Mouse (Mus musculus) adrenal gland, adult 8-10 months (tissue): ENCODE results near the gene Pex11b. TPM values are rescaled to one million over a fixed set of nuclear protein-coding genes. Genes with fewer than 3 reads are reported as not detected.
"Not testable (repeated sequence)": the region's sequence is repeated elsewhere in the genome, so short reads cannot be mapped to it uniquely, and the experiment has no call there.

Source experiments
- DNase-seq: peaks from one replicate; pipeline ENCODE4 v3.0.0; 2022
- total RNA-seq, 4 experiments: library from RNA; stranded (reverse); gene quantifications; 2 replicates each; pipeline ENCODE4 v1.2.4; 2022

Pex11b gene
- total RNA-seq: 10 to 100 TPM; 51.1 to 60.0 (median 56.2) TPM

GRCm38 (mm10) chr3:96634928-96635879 is at the start of gene Pex11b, which contains the start of gene Gm42957:
TSS of gene Pex11b (plus strand) at chr3:96635376.
TSS of gene Gm42957 (plus strand) at chr3:96635474.
- peak; percentile 87 for DNase-seq

- no peak for DNase-seq
These were observed 44.5 kb upstream of the Pex11b start for GRCm38 (mm10) chr3:96590657-96591056.

GRCm38 (mm10) chr3:96593374-96593773 is 41.8 kb upstream of the Pex11b start:
- no peak for DNase-seq

GRCm38 (mm10) chr3:96593790-96594560 is 41.2 kb upstream of the Pex11b start, which contains the start of gene Polr3gl:
TSS of gene Polr3gl (minus strand) at chr3:96594181.
- DNase-seq: peak; percentile 91

- no peak for DNase-seq
These were observed 40.3 kb upstream of the Pex11b start for GRCm38 (mm10) chr3:96594851-96595250.

- no peak for DNase-seq
These were observed 39.5 kb upstream of the Pex11b start for GRCm38 (mm10) chr3:96595661-96596060.

- DNase-seq: no peak
These were observed 38.9 kb upstream of the Pex11b start, which contains the start of gene Ankrd34a for GRCm38 (mm10) chr3:96596228-96596707. TSS of gene Ankrd34a (plus strand) at chr3:96596636.

GRCm38 (mm10) chr3:96596855-96597254 is 38.3 kb upstream of the Pex11b start:
- no peak for DNase-seq

GRCm38 (mm10) chr3:96597435-96597891 is 37.7 kb upstream of the Pex11b start:
- no peak for DNase-seq

- DNase-seq: peak; percentile 74
These were observed 36.8 kb upstream of the Pex11b start for GRCm38 (mm10) chr3:96598156-96599068.

GRCm38 (mm10) chr3:96599069-96599393 is 36.1 kb upstream of the Pex11b start:
- DNase-seq: no peak

GRCm38 (mm10) chr3:96599411-96599810 is 35.8 kb upstream of the Pex11b start:
- no peak for DNase-seq

- DNase-seq: peak; percentile 96
These were observed 34.4 kb upstream of the Pex11b start, which contains the start of gene Lix1l for GRCm38 (mm10) chr3:96600639-96601250. TSS of gene Lix1l (plus strand) at chr3:96601149.

- DNase-seq: peak; percentile 74
These were observed 33.9 kb upstream of the Pex11b start for GRCm38 (mm10) chr3:96601251-96601787.

GRCm38 (mm10) chr3:96601941-96602703 is 33.1 kb upstream of the Pex11b start:
- no peak for DNase-seq

- DNase-seq: no peak
These were observed 32.5 kb upstream of the Pex11b start for GRCm38 (mm10) chr3:96602704-96603084.

GRCm38 (mm10) chr3:96603311-96603710 is 31.9 kb upstream of the Pex11b start:
- no peak for DNase-seq

- DNase-seq: not testable (repeated sequence)
These were observed 29.2 kb upstream of the Pex11b start for GRCm38 (mm10) chr3:96606007-96606406.

- no peak for DNase-seq
These were observed 28.6 kb upstream of the Pex11b start for GRCm38 (mm10) chr3:96606618-96607017.

- DNase-seq: no peak
These were observed 17.2 kb upstream of the Pex11b start for GRCm38 (mm10) chr3:96617941-96618340.
